Mouse (Mus musculus): ENCODE data around the gene Fam149b.

DNA sequence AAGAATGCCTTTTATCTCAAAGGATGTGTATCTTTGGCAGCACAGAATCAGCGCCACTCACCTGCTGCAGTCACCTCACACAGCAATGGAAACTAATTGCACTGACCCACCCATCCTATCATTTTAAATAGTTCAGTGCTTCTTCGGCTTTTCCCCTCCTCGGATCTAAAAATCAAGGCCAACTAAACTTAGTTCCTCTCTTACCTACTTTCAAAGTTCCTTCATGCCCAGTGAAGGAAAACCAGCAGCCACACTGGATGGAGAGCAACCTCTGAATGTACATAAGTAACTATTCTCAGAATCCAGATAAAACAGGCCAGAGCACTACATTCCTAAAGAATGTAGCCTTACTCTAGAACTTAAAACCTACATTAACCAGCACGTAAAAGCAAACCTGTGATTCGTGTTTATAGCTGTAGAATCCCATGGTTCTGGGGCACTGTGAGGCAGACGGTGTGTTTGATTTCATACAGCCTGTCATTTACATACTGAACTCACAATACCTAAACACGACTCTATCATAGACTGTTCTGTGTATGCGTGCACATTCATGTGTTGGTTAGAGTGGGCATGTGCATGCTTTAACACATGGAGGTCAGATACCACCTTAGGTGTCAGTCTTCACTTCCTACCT is 41.6 kb downstream of the Fam149b start:
- TF ChIP-seq POLR2A (IDR thresholded peaks at IDR 0.05; ENCODE audit: borderline replicate concordance, low read depth, low read length), result no peak
- TF ChIP-seq CTCF (IDR thresholded peaks at IDR 0.05; ENCODE audit: low read depth, low read length), result no peak

All from bone marrow macrophage, adult 2 months (primary cell).